In genomic region chr15:103313495-103314095, GRCm38 (mm10) we compare ENCODE assay signal across 7 mouse cellular contexts. TPM values are rescaled to one million over a fixed set of nuclear protein-coding genes. Genes with fewer than 3 reads are reported as not detected.
DNase-seq lines count a peak whose midpoint lies in the region; ATAC-seq and TF ChIP-seq lines count a peak whose summit lies in the region.

No protein-coding gene starts in this region.

- no peak overlapping the region for H3K27ac ChIP-seq in cortical plate, adult 2 months (ENCODE audit: insufficient read depth, low read length)
- H3K27ac ChIP-seq in heart, embryonic 14.5 days (replicated peaks in 1 of 2; ENCODE audit: control insufficient read depth in 1 of 2, insufficient read depth in 1 of 2, low read depth in 2 of 2, low read length in 2 of 2) = no peak overlapping the region
- no peak overlapping the region for H3K27ac ChIP-seq in kidney, postnatal 0 days
- no peak overlapping the region for H3K27ac ChIP-seq in stomach, embryonic 15.5 days

- H3K9ac ChIP-seq in heart, embryonic 14.5 days (ENCODE audit: low read length) = peak overlapping the region; percentile 52; the same call in 1 of the 2 replicates
- no peak overlapping the region for H3K9ac ChIP-seq in kidney, postnatal 0 days (ENCODE audit: low read depth, low read length)
- H3K9ac ChIP-seq in stomach, embryonic 15.5 days = no peak overlapping the region

- ATAC-seq in heart, embryonic 14.5 days (ENCODE audit: insufficient number of reproducible peaks, insufficient read depth, low FRiP score, low read depth) = no peak
- ATAC-seq in kidney, postnatal 0 days (replicated peaks; ENCODE audit: low FRiP score, low read depth) = no peak
- no peak for ATAC-seq in stomach, embryonic 15.5 days (ENCODE audit: insufficient read depth, low FRiP score, low read depth)

- H3K4me3 ChIP-seq in cortical plate, adult 2 months (ENCODE audit: insufficient read depth, low read length) = no peak overlapping the region
- H3K4me3 ChIP-seq in heart, embryonic 14.5 days (ENCODE audit: control insufficient read depth in 1 of 2, insufficient read depth in 1 of 2, low read depth in 1 of 2, low read length in 2 of 2) = peak overlapping the region; percentile 6 to 33; a peak in 2 of 4 replicates
- H3K4me3 ChIP-seq in kidney, postnatal 0 days (replicated peaks; ENCODE audit: low read depth, low read length) = no peak overlapping the region
- no peak overlapping the region for H3K4me3 ChIP-seq in stomach, embryonic 15.5 days (replicated peaks)

- no peak for TF ChIP-seq POLR2A in cortical plate, adult 2 months (IDR thresholded peaks at IDR 0.05; ENCODE audit: extremely low read depth, insufficient read depth, low read length)

- WGBS in heart, embryonic 14.5 days = 17% methylated on average over 18 of the region's 18 CpGs
- 18% methylated on average over 18 of the region's 18 CpGs for WGBS in kidney, postnatal 0 days
- 20% methylated on average over 18 of the region's 18 CpGs for WGBS in stomach, embryonic 15.5 days

- peaks cover 19% of the 10 kb centered on the region for H3K36me3 ChIP-seq in heart, embryonic 14.5 days (ENCODE audit: control insufficient read depth, insufficient read depth, low read length)
- peaks cover 12% of the 10 kb centered on the region; the same call in 1 of the 2 replicates for H3K36me3 ChIP-seq in kidney, postnatal 0 days (ENCODE audit: insufficient read depth, low read length)
- peaks cover 12% of the 10 kb centered on the region; the same call in 1 of the 2 replicates for H3K36me3 ChIP-seq in stomach, embryonic 15.5 days

- peak; percentile 83 for TF ChIP-seq CTCF in cortical plate, adult 2 months (IDR thresholded peaks at IDR 0.05; ENCODE audit: extremely low read depth, insufficient read depth, low read length)
- TF ChIP-seq CTCF in kidney, postnatal 0 days (IDR thresholded peaks at IDR 0.05; ENCODE audit: low read depth) = peak; percentile 91

- no peaks in the 10 kb centered on the region for H3K27me3 ChIP-seq in heart, embryonic 14.5 days (ENCODE audit: control insufficient read depth, insufficient read depth, low read length)
- H3K27me3 ChIP-seq in kidney, postnatal 0 days (ENCODE audit: insufficient read depth, low read length) = no peaks in the 10 kb centered on the region
- H3K27me3 ChIP-seq in stomach, embryonic 15.5 days (replicated peaks) = no peaks in the 10 kb centered on the region

- no peaks in the 10 kb centered on the region for H3K9me3 ChIP-seq in heart, embryonic 14.5 days (ENCODE audit: control insufficient read depth, low read length)
- no peaks in the 10 kb centered on the region for H3K9me3 ChIP-seq in kidney, postnatal 0 days (replicated peaks; ENCODE audit: low read length)
- no peaks in the 10 kb centered on the region for H3K9me3 ChIP-seq in stomach, embryonic 15.5 days

- no peaks in the 10 kb centered on the region; the same call in 1 of the 2 replicates for H3K4me1 ChIP-seq in cortical plate, adult 2 months (ENCODE audit: control insufficient read depth, insufficient read depth, low read length)
- peaks cover 27 to 28% of the 10 kb centered on the region in 2 experiments for H3K4me1 ChIP-seq in heart, embryonic 14.5 days (ENCODE audit: control insufficient read depth in 2 of 2, insufficient read depth in 2 of 2, low read length in 2 of 2)
- peaks cover 17% of the 10 kb centered on the region; the same call in 1 of the 2 replicates for H3K4me1 ChIP-seq in kidney, postnatal 0 days (replicated peaks; ENCODE audit: insufficient read depth, low read length)
- H3K4me1 ChIP-seq in stomach, embryonic 15.5 days = peaks cover 33% of the 10 kb centered on the region

- peak; percentile 77 for DNase-seq in CD4-positive, CD25-positive, alpha-beta regulatory T cell, adult 2 months (ENCODE audit: low read depth, low spot score)
- peak; percentile 81 for DNase-seq in ES-CJ7 (ENCODE audit: low read depth, low spot score)
- peak; percentile 94 for DNase-seq in kidney, postnatal 0 days (ENCODE audit: low spot score)
- DNase-seq in lung, postnatal 36 days = peak; percentile 81

- peak overlapping the region; percentile 81 for H3K4me2 ChIP-seq in heart, embryonic 14.5 days (ENCODE audit: low read length)
- peak overlapping the region; percentile 68; the same call in 1 of the 2 replicates for H3K4me2 ChIP-seq in kidney, postnatal 0 days (ENCODE audit: low read length)
- peak overlapping the region; percentile 55 for H3K4me2 ChIP-seq in stomach, embryonic 15.5 days

RNA-seq across cellular contexts. Expression of gene Gpr84, which starts 3.2 kb away (rescaled TPM):
- 0.98 and 1.2 TPM in 2 replicates for polyA plus RNA-seq in cortical plate, adult 2 months (2012; rRNA removed)
- 0.11 and 0.24 TPM in 2 replicates for polyA plus RNA-seq in heart, embryonic 14.5 days (2014; fragmentation: Nextera tagmentation; extraction: Ambion mirVana)
- polyA plus RNA-seq in kidney, postnatal 0 days (2015; fragmentation: Nextera tagmentation; extraction: Ambion mirVana) = 0.47 and 0.65 TPM in 2 replicates
- 0.46 and 0.53 TPM in 2 replicates for polyA plus RNA-seq in stomach, embryonic 15.5 days (2015; fragmentation: Nextera tagmentation; extraction: Ambion mirVana)

RNA-seq across cellular contexts. Expression of gene Zfp385a, which starts 26.3 kb away (rescaled TPM):
- 42.3 and 45.2 TPM in 2 replicates for polyA plus RNA-seq in cortical plate, adult 2 months (2012; rRNA removed)
- polyA plus RNA-seq in heart, embryonic 14.5 days (2014; fragmentation: Nextera tagmentation; extraction: Ambion mirVana) = 8.1 and 9.1 TPM in 2 replicates
- 11.3 and 11.8 TPM in 2 replicates for polyA plus RNA-seq in kidney, postnatal 0 days (2015; fragmentation: Nextera tagmentation; extraction: Ambion mirVana)
- polyA plus RNA-seq in stomach, embryonic 15.5 days (2015; fragmentation: Nextera tagmentation; extraction: Ambion mirVana) = 8.2 and 9.3 TPM in 2 replicates

RNA-seq across cellular contexts. Expression of gene Copz1, which starts 41.1 kb away (rescaled TPM):
- 140 and 148 TPM in 2 replicates for polyA plus RNA-seq in cortical plate, adult 2 months (2012; rRNA removed)
- 163 and 172 TPM in 2 replicates for polyA plus RNA-seq in heart, embryonic 14.5 days (2014; fragmentation: Nextera tagmentation; extraction: Ambion mirVana)
- polyA plus RNA-seq in kidney, postnatal 0 days (2015; fragmentation: Nextera tagmentation; extraction: Ambion mirVana) = 237 and 263 TPM in 2 replicates
- 248 and 260 TPM in 2 replicates for polyA plus RNA-seq in stomach, embryonic 15.5 days (2015; fragmentation: Nextera tagmentation; extraction: Ambion mirVana)

RNA-seq across cellular contexts. Expression of gene Itga5, which starts 53.0 kb away (rescaled TPM):
- 2.4 and 3.8 TPM in 2 replicates for polyA plus RNA-seq in cortical plate, adult 2 months (2012; rRNA removed)
- polyA plus RNA-seq in heart, embryonic 14.5 days (2014; fragmentation: Nextera tagmentation; extraction: Ambion mirVana) = 76.2 and 77.2 TPM in 2 replicates
- 19.4 and 22.0 TPM in 2 replicates for polyA plus RNA-seq in kidney, postnatal 0 days (2015; fragmentation: Nextera tagmentation; extraction: Ambion mirVana)
- polyA plus RNA-seq in stomach, embryonic 15.5 days (2015; fragmentation: Nextera tagmentation; extraction: Ambion mirVana) = 48.3 and 53.4 TPM in 2 replicates

RNA-seq across cellular contexts. Expression of gene Nfe2, which starts 55.4 kb away (rescaled TPM):
- 0.11 and 0.21 TPM in 2 replicates for polyA plus RNA-seq in cortical plate, adult 2 months (2012; rRNA removed)
- 1.8 and 2.2 TPM in 2 replicates for polyA plus RNA-seq in heart, embryonic 14.5 days (2014; fragmentation: Nextera tagmentation; extraction: Ambion mirVana)
- 1.9 and 2.8 TPM in 2 replicates for polyA plus RNA-seq in kidney, postnatal 0 days (2015; fragmentation: Nextera tagmentation; extraction: Ambion mirVana)
- 7.8 and 15.9 TPM in 2 replicates for polyA plus RNA-seq in stomach, embryonic 15.5 days (2015; fragmentation: Nextera tagmentation; extraction: Ambion mirVana)

Comparison
In these comparisons a context has a peak if more than half of its experiments do, and no peak if none do; other contexts are left out.
1. H3K4me3 ChIP-seq: peak in heart, embryonic 14.5 days (2 of 2); none in cortical plate, adult 2 months (single experiment), kidney, postnatal 0 days (single experiment) and stomach, embryonic 15.5 days (single experiment).
2. Peak in every context shown above with its lines, with median percentiles within 50 percentile points of each other: DNase-seq and H3K4me2 ChIP-seq.